Mouse (Mus musculus): ENCODE measurements around the gene Efs. TPM values are rescaled to one million over a fixed set of nuclear protein-coding genes. Genes with fewer than 3 reads are reported as not detected.
A peak's percentile ranks its signal among the peaks of the same experiment; 100 is the strongest.

The Efs gene
- polyA plus RNA-seq, 1 experiment from 2014 or later: 42.4 TPM

DNA sequence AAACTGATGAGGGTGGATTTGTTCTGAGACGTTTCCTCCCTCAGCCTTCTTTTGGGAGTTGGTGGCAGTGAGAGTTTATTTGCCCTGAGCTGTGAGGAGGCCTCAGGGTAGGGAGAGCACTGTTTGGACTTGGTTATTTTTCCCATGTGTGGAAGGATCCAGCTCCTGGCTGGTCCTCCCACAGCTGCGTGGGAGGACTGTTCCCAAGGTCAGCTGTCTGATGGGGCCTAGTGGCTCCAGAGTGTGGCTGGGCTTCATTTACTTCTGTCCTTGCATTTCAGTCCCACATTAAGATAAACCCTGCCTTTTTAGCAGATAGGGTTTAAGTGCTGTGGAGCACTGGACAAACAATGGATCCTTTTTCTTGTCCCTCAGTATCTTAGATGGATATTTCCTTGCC lies 28.5 kb downstream of the Efs start:
- no peak for DNase-seq (ENCODE audit: low spot score)
- H3K27ac ChIP-seq (replicated peaks): no peak overlapping the region
- peak overlapping the region; percentile 9; the same call in 1 of the 2 replicates for H3K4me3 ChIP-seq
- peaks cover 26% of the 10 kb centered on the region for H3K4me1 ChIP-seq
- H3K27me3 ChIP-seq (replicated peaks; ENCODE audit: low read depth, poor library complexity, severe bottlenecking): no peaks in the 10 kb centered on the region
- H3K9me3 ChIP-seq: no peaks in the 10 kb centered on the region
- 51% methylated on average over 2 of the region's 2 CpGs for WGBS
- peaks cover 45% of the 10 kb centered on the region for H3K36me3 ChIP-seq (replicated peaks)

GRCm38 (mm10) chr14:54894296-54895151 lies 31.4 kb downstream of the Efs start:
- H3K36me3 ChIP-seq (replicated peaks): peaks cover 42% of the 10 kb centered on the region
- peaks cover 26% of the 10 kb centered on the region for H3K4me1 ChIP-seq
- H3K27ac ChIP-seq (replicated peaks): peak overlapping the region; percentile 100
- H3K9me3 ChIP-seq: no peaks in the 10 kb centered on the region
- H3K27me3 ChIP-seq (replicated peaks; ENCODE audit: low read depth, poor library complexity, severe bottlenecking): no peaks in the 10 kb centered on the region
- peak overlapping the region; percentile 97 for H3K4me3 ChIP-seq
- WGBS: under 1% methylated on average over 54 of the region's 54 CpGs
- DNase-seq (ENCODE audit: low spot score): peak; percentile 76

- H3K27me3 ChIP-seq (replicated peaks; ENCODE audit: low read depth, poor library complexity, severe bottlenecking): no peaks in the 10 kb centered on the region
- H3K36me3 ChIP-seq (replicated peaks): peaks cover 35% of the 10 kb centered on the region
- DNase-seq (ENCODE audit: low spot score): peak; percentile 96
- WGBS: under 1% methylated on average over 38 of the region's 38 CpGs
- peaks cover 26% of the 10 kb centered on the region for H3K4me1 ChIP-seq
- peak overlapping the region; percentile 97 for H3K4me3 ChIP-seq
- H3K27ac ChIP-seq (replicated peaks): peak overlapping the region; percentile 100
- H3K9me3 ChIP-seq: no peaks in the 10 kb centered on the region
These were observed 32.2 kb downstream of the Efs start for GRCm38 (mm10) chr14:54893651-54894181.

DNA sequence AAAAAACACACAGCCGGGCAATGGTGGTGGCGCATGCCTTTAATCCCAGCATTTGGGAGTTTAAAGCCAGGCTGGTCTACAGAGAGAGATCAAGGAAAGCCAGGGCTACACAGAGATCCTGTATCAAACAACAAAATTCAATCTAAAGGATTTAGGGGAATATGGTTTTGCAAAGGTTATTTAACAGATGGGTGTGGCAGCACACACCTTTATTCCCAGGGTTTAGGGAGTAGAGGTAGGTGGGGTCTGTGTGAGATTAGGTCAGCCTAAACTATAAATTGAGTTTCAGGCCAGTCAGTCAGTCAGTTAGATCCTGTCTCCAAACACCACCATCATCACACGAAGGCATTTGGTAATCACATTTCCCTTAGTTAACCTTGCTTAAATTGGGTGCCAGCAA lies 33.7 kb downstream of the Efs start, which contains the start of gene Pabpn1:
Gene Pabpn1, plus strand, starts transcription at position 301 of the 400 bp plus-strand sequence.
- Histone ChIP-seq H3K27me3 (replicated peaks; ENCODE audit: low read depth, poor library complexity, severe bottlenecking) (no peaks in the 10 kb centered on the region), H3K27ac (replicated peaks) (peak within 1 kb of the TSS; percentile 100), H3K4me1 (peaks cover 25% of the 10 kb centered on the region), H3K4me3 (peak within 1 kb of the TSS; percentile 97), H3K9me3 (no peaks in the 10 kb centered on the region), H3K36me3 (replicated peaks) (peaks cover 22% of the 10 kb centered on the region)
- WGBS: 89% methylated on average over 3 of the region's 3 CpGs
- no peak for DNase-seq (ENCODE audit: low spot score)

DNA sequence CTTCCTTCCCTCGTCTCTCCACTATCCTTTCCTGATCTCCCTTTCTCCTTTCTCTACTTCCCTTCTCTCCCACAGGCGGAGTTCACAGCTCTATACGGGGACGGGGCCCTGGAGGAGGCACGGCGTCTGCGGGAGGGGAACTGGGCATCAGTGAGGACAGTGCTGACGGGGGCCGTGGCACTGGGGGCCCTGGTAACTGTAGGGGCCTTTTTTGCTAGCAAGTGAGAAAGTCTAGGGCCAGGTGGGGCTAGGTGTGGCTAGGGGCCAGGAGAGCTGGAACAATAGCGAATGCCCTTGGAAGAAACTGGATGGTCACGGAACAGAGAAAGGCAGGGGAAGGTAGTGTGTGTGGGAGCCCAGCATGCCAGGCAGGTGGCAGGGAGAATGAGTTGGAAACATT lies 40.6 kb downstream of the Efs start:
- 0 out of 2 replicates have a peak overlapping the region, but pooled peaks have one; percentile 92 for H3K27ac ChIP-seq (replicated peaks)
- no peaks in the 10 kb centered on the region for H3K9me3 ChIP-seq
- no peaks in the 10 kb centered on the region for H3K27me3 ChIP-seq (replicated peaks; ENCODE audit: low read depth, poor library complexity, severe bottlenecking)
- 94% methylated on average over 11 of the region's 11 CpGs for WGBS
- peaks cover 31% of the 10 kb centered on the region for H3K4me1 ChIP-seq
- peak overlapping the region; percentile 70 for H3K4me3 ChIP-seq
- DNase-seq (ENCODE audit: low spot score): no peak
- peaks cover 26% of the 10 kb centered on the region for H3K36me3 ChIP-seq (replicated peaks)

- Histone ChIP-seq H3K36me3 (replicated peaks) (peaks cover 26% of the 10 kb centered on the region), H3K9me3 (no peaks in the 10 kb centered on the region), H3K27me3 (replicated peaks; ENCODE audit: low read depth, poor library complexity, severe bottlenecking) (no peaks in the 10 kb centered on the region), H3K4me3 (peak overlapping the region; percentile 70), H3K4me1 (peaks cover 31% of the 10 kb centered on the region), H3K27ac (replicated peaks) (peak overlapping the region; percentile 92)
- WGBS: 33% methylated on average over 21 of the region's 21 CpGs
- peak; percentile 23 for DNase-seq (ENCODE audit: low spot score)
These were observed 41.8 kb downstream of the Efs start for GRCm38 (mm10) chr14:54884022-54884712.

- peak; percentile 94 for DNase-seq (ENCODE audit: low spot score)
- H3K27me3 ChIP-seq (replicated peaks; ENCODE audit: low read depth, poor library complexity, severe bottlenecking): peaks cover 7% of the 10 kb centered on the region
- peak within 1 kb of the TSS; percentile 70 for H3K4me3 ChIP-seq
- H3K27ac ChIP-seq (replicated peaks): peak within 1 kb of the TSS; percentile 92
- no peaks in the 10 kb centered on the region for H3K9me3 ChIP-seq
- WGBS: 1% methylated on average over 27 of the region's 27 CpGs
- H3K4me1 ChIP-seq: peaks cover 31% of the 10 kb centered on the region
- H3K36me3 ChIP-seq (replicated peaks): peaks cover 26% of the 10 kb centered on the region
These were observed 42.5 kb downstream of the Efs start, which contains the start of the genes Bcl2l2 and Gm20521 for GRCm38 (mm10) chr14:54883154-54884021. Gene Bcl2l2, plus strand, starts transcription at chr14:54883377. Gene Gm20521, plus strand, starts transcription at chr14:54883441.

DNA sequence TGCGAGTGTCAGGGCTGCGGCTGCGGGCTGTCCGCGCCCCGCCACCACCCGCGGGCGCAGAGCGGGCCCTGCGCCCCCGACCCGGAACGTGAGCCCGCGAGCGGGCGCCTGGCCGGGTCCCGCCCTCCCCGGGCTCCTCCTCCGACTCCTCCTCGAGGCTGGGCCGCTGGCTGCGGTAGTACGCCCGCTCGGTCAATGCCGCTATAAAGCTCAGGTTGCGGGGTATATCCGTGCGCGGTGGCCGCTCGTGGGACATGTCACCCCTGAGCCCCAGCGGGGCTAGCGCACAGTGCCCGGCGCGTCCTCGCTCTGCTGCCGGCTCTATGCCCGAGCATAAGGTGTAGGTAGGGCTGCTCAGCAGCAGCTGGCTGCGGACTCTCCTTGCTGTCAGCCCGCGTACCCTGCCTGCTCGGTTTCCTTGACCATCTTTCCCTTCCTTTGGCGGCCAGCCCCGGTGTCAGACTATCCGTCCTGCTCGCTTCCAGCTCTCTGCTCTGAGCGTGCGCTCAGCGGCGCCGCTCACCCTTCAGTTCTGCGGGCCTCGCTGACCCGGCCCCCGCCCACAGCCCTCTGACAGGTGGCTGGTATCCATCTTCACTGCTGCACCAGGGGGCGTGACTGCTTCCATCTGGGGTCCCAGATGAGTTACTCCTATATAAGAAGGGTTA lies 48.7 kb downstream of the Efs start, which contains the start of gene Ppp1r3e:
Gene Ppp1r3e, minus strand, starts transcription at position 503 of the 668 bp plus-strand sequence.
- H3K27ac ChIP-seq (replicated peaks): peak within 1 kb of the TSS; percentile 86
- DNase-seq (ENCODE audit: low spot score): peak; percentile 74
- peaks cover 48% of the 10 kb centered on the region for H3K27me3 ChIP-seq (replicated peaks; ENCODE audit: low read depth, poor library complexity, severe bottlenecking)
- peak within 1 kb of the TSS; percentile 85 for H3K4me3 ChIP-seq
- H3K36me3 ChIP-seq (replicated peaks): no peaks in the 10 kb centered on the region
- no peaks in the 10 kb centered on the region for H3K9me3 ChIP-seq
- H3K4me1 ChIP-seq: peaks cover 23% of the 10 kb centered on the region
- under 1% methylated on average over 61 of the region's 61 CpGs for WGBS

DNA sequence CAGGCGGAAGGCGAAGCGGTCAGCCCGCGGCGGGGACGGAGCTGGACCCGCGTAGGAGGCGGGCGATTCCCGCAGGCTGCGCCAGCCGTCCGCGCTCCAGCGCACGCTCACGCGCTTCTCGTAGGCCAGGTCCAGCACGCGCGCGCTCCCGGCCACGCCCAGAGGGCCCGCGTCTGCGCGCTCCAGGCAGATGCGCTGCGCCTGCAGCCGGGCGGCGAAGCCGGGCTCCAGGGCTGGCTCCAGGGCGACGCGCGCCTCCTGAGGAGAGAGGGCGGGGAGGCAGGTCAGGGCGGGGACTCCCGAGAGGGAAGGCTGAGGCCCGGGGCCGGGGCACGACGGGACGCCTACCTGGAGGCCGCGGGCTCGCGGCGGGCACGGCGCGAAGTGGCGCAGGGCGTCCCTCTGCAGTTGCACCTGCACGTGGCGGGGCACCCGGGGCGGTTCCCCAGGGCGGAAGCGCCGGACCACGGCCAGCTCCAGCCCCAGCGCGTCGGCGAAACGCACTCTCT lies 49.3 kb downstream of the Efs start:
- Histone ChIP-seq H3K4me1 (peaks cover 23% of the 10 kb centered on the region), H3K27me3 (replicated peaks; ENCODE audit: low read depth, poor library complexity, severe bottlenecking) (peaks cover 48% of the 10 kb centered on the region), H3K36me3 (replicated peaks) (no peaks in the 10 kb centered on the region), H3K9me3 (no peaks in the 10 kb centered on the region), H3K27ac (replicated peaks) (peak overlapping the region; percentile 86), H3K4me3 (peak overlapping the region; percentile 85)
- under 1% methylated on average over 72 of the region's 72 CpGs for WGBS
- peak; percentile 90 for DNase-seq (ENCODE audit: low spot score)

DNA sequence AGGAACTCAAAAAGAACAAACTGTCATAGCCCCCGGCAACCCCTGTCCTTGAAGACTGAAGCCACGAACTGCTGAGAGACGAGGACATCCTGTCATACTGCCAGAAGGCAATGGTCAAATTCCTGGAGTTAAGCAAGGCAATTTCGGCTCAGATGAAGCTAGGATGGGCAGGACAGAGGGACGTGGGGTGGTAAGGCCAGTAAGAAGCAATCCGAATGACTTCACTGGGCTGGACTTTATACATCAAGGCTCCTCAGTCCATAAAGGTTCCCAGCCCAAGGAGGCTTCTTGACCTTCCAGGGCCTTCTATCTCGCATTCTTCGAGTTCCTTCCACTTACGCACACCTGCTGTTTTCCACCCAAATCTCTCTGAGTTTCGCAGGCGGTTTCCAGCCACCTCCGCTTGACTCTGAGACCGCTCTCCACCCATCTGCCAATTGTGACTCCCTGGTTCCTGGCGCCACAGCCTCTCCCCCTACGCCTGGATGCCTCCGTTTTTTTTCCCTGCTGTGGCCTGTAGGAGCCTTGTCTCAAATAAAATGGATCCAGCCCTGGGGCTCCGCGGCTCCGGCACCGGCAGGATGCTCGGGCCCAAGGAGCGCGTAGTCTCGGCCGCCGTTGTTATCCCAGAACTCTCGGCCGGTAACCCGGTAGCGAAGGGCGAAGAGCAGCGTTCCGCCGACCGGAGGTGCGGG lies 49.9 kb downstream of the Efs start:
- 2% methylated on average over 36 of the region's 36 CpGs for WGBS

GRCm38 (mm10) chr14:54874165-54874564 lies 51.8 kb downstream of the Efs start:
- H3K4me1 ChIP-seq: peaks cover 23% of the 10 kb centered on the region
- peaks cover 48% of the 10 kb centered on the region for H3K27me3 ChIP-seq (replicated peaks; ENCODE audit: low read depth, poor library complexity, severe bottlenecking)
- DNase-seq (ENCODE audit: low spot score): no peak
- 90% methylated on average over 3 of the region's 3 CpGs for WGBS
- no peaks in the 10 kb centered on the region for H3K9me3 ChIP-seq
- H3K36me3 ChIP-seq (replicated peaks): no peaks in the 10 kb centered on the region
- H3K27ac ChIP-seq (replicated peaks): no peak overlapping the region
- no peak overlapping the region for H3K4me3 ChIP-seq

More for the DNA sequence above, 49.9 kb downstream of the Efs start:
- Histone ChIP-seq H3K27me3 (replicated peaks; ENCODE audit: low read depth, poor library complexity, severe bottlenecking) (peaks cover 48% of the 10 kb centered on the region), H3K9me3 (no peaks in the 10 kb centered on the region), H3K36me3 (replicated peaks) (no peaks in the 10 kb centered on the region), H3K4me3 (peak overlapping the region; percentile 85), H3K4me1 (peaks cover 23% of the 10 kb centered on the region), H3K27ac (replicated peaks) (peak overlapping the region; percentile 86)
- DNase-seq (ENCODE audit: low spot score): no peak

Data from embryonic facial prominence, embryonic 10.5 days (tissue).